Mouse (Mus musculus) G1E (cell line): ENCODE measurements around the gene Grin1.

Experiments
- CTCF ChIP-seq: IDR thresholded peaks from 2 replicates; pipeline ENCODE4 v1.5.1; 2012; ENCODE audit warnings: low read depth, low read length, inconsistent platforms, mixed read lengths
- GATA2 ChIP-seq: IDR thresholded peaks from 2 replicates; pipeline ENCODE4 v1.6.1; 2012; ENCODE audit warnings: low read depth, low read length, inconsistent platforms, borderline replicate concordance
- POLR2AphosphoS5 ChIP-seq: IDR thresholded peaks from 2 replicates; pipeline ENCODE4 v1.6.1; 2012; ENCODE audit warnings: low read depth, low read length, inconsistent platforms; ENCODE audit not compliant: insufficient replicate concordance
- TAL1 ChIP-seq: conservative IDR thresholded peaks from 2 replicates; pipeline ENCODE4 v1.6.1; 2012; ENCODE audit warnings: low read depth, low read length, inconsistent platforms, mixed read lengths

- TF ChIP-seq CTCF, result no peak
- TF ChIP-seq POLR2AphosphoS5, result no peak
- no peak for TF ChIP-seq TAL1
- TF ChIP-seq GATA2, result no peak
These were observed 31.7 kb upstream of the Grin1 start for GRCm38 (mm10) chr2:25350701-25351100.
